16 mouse cellular contexts compared by ENCODE assay signal in genomic region chr2:154700177-154700576, GRCm38 (mm10). TPM values are rescaled to one million over a fixed set of nuclear protein-coding genes. Genes with fewer than 3 reads are reported as not detected.
A peak's percentile ranks its signal among the peaks of the same experiment; 100 is the strongest.
DNase-seq lines count a peak whose midpoint lies in the region; ATAC-seq lines count a peak whose summit lies in the region.
"Had no signal": no experiment of that assay in that cellular context is flagged by ENCODE, and none has a peak within 500 bp of the region (broad histone marks: within the 10 kb centered on the region; RNA-seq: fewer than 3 reads in every experiment).

No protein-coding gene starts in this region.

- DNase-seq in 416B (ENCODE audit: low read depth): peak; percentile 48
- DNase-seq in cerebellum, postnatal 25 days: no peak
- DNase-seq in kidney, postnatal 25 days: no peak
- DNase-seq: adrenal gland, adult 2 months; adrenal gland, postnatal 10 days; adrenal gland, postnatal 25 days; cerebellum, adult 11-12 months; cerebellum, adult 2 months; cerebellum, adult 9-10 months; cerebellum, postnatal 10 days; cerebellum, postnatal 36 days; embryo, embryonic 11 days; forebrain, postnatal 0 days had no signal

- peak; percentile 70 for ATAC-seq in granulocyte monocyte progenitor cell, adult 5-6 weeks (replicated peaks; ENCODE audit: poor library complexity, severe bottlenecking)
- ATAC-seq in megakaryocyte progenitor cell, adult 5-6 weeks (replicated peaks; ENCODE audit: poor library complexity): peak; percentile 64
- ATAC-seq: forebrain, embryonic 14.5 days; forebrain, postnatal 0 days had no signal

RNA-seq across cellular contexts. Expression of gene Chmp4b, which starts 48.7 kb away (rescaled TPM):
- 108 and 120 TPM in 2 replicates for total RNA-seq in granulocyte monocyte progenitor cell, adult 5-6 weeks (2014; fragmentation: Nextera tagmentation)
- 125 and 129 TPM in 2 replicates for total RNA-seq in granulocyte monocyte progenitor cell, adult 5-6 weeks (2017)
- total RNA-seq in megakaryocyte progenitor cell, adult 5-6 weeks (2015): 81.2 and 89.4 TPM in 2 replicates
- 103 and 120 TPM in 2 replicates for total RNA-seq in megakaryocyte progenitor cell, adult 5-6 weeks (2017)
